Mouse (Mus musculus) frontal cortex, postnatal 25 days (tissue): Measurements from ENCODE around the gene Mreg.

ENCODE experiments used
- DNase-seq, 2 experiments: peaks; one replicate each; pipeline ENCODE4 v3.0.0; 2022; ENCODE audit warnings: low spot score in 2 of 2

Gene Mreg

DNA sequence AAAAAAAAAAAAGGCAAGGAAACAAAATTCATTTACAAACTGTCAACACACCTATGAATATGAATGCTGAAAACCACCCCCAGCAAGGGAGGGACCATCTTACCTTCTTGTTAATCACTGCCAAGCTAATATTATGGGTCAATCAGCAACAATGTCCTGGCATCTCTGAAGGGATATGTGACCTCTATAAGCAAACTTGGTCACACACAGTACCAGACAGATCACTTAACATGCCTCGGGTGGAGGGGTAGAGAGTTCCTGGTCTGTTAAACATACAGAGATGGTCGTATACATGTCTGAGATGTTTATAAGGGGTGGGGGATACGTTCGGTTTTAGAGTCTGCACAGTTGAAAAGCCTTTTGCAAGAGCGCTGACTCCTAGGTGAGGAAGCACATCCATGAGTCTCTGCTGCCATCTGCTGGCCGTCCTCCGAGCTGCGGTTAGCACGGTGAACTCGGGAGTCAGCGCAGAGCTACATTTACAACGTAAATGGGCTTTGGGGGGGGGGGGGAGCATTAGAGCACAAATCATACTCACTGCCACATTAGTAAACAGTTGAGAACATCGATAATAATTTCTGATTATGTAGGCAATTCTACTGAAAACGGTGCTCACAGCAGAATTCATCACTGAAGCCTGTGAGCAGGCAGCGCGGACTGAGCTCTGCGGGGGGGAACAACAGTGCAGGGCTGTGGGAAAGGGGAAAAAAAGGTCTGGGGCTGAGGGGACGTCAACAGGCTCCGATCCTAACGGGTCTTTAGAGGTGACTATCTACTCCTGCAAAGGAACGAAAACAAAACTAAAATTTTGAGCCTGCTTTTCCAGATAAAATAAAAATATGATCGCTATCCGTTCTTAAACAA is 88.4 kb downstream of the Mreg start:
- DNase-seq, result peak; percentile 93

DNA sequence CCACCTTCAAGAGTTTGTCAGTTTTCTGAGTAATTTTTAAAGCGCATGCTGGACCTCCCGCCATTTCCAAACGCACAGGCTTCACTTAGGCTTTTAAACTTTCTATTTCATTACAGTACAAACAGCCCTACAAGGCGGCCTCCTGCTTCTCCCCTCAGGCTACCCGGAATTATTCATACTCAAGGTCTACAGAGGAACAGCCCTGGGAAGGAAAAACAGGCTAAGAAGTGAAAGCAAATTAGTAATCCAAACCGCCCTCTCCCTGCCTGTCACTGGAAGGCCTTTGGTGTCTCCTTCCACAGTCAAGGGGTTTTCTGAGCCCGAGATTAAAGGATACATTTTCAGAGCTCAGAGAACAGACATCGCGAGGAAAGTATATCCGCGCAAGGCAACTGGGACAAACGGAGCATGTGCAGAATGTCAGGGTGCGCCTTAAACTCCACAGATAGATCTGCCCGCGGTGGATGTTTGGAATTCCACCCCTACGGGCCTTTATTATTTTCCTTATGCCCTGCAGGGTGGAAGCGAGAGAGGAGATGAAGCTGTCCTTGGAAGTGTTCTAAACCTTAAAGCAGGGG is 90.4 kb downstream of the Mreg start:
- DNase-seq, result no peak

DNA sequence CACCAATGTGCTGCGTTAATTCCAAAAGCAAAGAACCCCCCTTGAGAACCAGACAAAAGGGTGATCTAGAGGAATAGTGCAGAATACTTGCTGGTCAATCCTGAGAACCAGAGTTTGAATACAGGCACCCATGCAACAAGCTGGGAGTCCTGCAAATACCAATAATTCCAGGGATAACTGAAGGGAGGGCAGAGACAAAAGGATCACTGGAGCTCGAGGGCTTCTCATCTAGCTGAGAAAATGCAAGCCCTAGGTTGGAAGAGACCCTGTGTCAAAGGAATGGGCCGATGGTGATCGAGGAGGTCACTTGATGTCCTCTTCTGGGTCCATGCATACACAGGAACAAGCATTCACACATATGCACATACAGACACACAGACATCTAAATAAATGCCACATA is 92.1 kb downstream of the Mreg start:
- no peak for DNase-seq

DNA sequence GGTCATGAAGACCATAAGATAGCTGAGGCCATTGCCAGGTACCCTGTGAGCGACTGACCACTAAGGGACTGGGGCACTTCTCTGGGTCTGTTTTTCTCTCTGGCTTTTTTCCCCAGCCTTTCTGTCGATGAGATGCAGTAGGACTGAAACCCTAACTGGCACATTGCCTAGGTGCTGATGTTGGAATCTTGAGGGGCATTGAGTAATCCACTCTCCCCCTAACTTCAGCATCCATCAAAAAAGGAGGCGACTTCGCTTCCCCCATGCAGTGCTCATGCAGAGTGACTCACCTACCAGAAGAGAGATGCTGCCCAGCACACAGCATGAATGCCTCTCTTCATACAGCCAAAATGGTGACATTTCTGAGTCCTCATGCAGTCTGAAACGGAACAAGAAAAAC is 97.9 kb downstream of the Mreg start:
- DNase-seq, result no peak
